Mouse (Mus musculus) liver, embryonic 11.5 days (tissue): ENCODE data around the gene Rrp12. TPM values are rescaled to one million over a fixed set of nuclear protein-coding genes. Genes with fewer than 3 reads are reported as not detected.
"Not testable (repeated sequence)": the region's sequence is repeated elsewhere in the genome, so short reads cannot be mapped to it uniquely, and the experiment has no call there.

Source experiments
- ATAC-seq: fragments of 200-750 bp; cut with Nextera tagmentation; replicated peaks from 2 replicates; pipeline ENCODE4 v1.8.0; 2017; ENCODE audit warnings: moderate number of reproducible peaks, mild to moderate bottlenecking, moderate TSS enrichment, moderate library complexity; ENCODE audit not compliant: low FRiP score
- DNase-seq: peaks from one replicate; pipeline ENCODE4 v3.0.0-alpha.2; 2017; ENCODE audit warnings: low spot score
- H3K27ac ChIP-seq: fragments of 300-500 bp; sonication (generic); 2 replicates; pipeline ENCODE4 v1.5.1; 2014; ENCODE audit warnings: mild to moderate bottlenecking, low read depth, low read length, control low read depth
- H3K27me3 ChIP-seq: fragments of 300-500 bp; sonication (generic); replicated peaks from 2 replicates; pipeline ENCODE4 v1.6.1; 2014; ENCODE audit warnings: low read length, mixed read lengths; ENCODE audit not compliant: control insufficient read depth, insufficient read depth
- H3K36me3 ChIP-seq: fragments of 300-500 bp; sonication (generic); 2 replicates; pipeline ENCODE4 v1.6.1; 2014; ENCODE audit warnings: mild to moderate bottlenecking, low read length, moderate library complexity, mixed read lengths; ENCODE audit not compliant: control insufficient read depth, insufficient read depth
- H3K4me1 ChIP-seq: fragments of 300-500 bp; sonication (generic); replicated peaks from 2 replicates; pipeline ENCODE4 v1.6.1; 2014; ENCODE audit warnings: low read length, mixed read lengths; ENCODE audit not compliant: control insufficient read depth, insufficient read depth
- H3K4me2 ChIP-seq: fragments of 300-500 bp; sonication (generic); 2 replicates; pipeline ENCODE4 v1.6.1; 2014; ENCODE audit warnings: mild to moderate bottlenecking, control low read depth, moderate library complexity
- H3K4me3 ChIP-seq: fragments of 300-500 bp; sonication (generic); 2 replicates; pipeline ENCODE4 v1.5.1; 2014; ENCODE audit warnings: low read depth, low read length, control low read depth
- H3K9ac ChIP-seq: fragments of 300-500 bp; sonication (generic); 2 replicates; pipeline ENCODE4 v1.6.1; 2014; ENCODE audit warnings: low read depth, low read length, control low read depth
- H3K9me3 ChIP-seq: fragments of 300-500 bp; sonication (generic); 2 replicates; pipeline ENCODE4 v1.6.1; 2016; ENCODE audit warnings: low read length, inconsistent platforms, mixed read lengths; ENCODE audit not compliant: control insufficient read depth
- WGBS: fragments of 180-500 bp; shearing (Covaris S2); extraction: QIAGEN DNeasy Blood & Tissue Kit; methylation state at CpG from one replicate; pipeline ENCODE4 v1.1.7; 2014; 5-methylcytosine and 5-hydroxymethylcytosine counted together
- polyA plus RNA-seq: library from polyadenylated mRNA; unstranded; fragments of >200 nt; fragmentation: Nextera tagmentation; extraction: Ambion mirVana; gene quantifications from 2 replicates; pipeline ENCODE4 v1.2.1, GENCODE M21; 2014

Rrp12 gene
- polyA plus RNA-seq, 1 experiment from 2014 or later: 29.5 TPM

GRCm38 (mm10) chr19:41866707-41867106 lies 29.3 kb downstream of the Rrp12 start:
- H3K4me3 ChIP-seq: no peak overlapping the region
- no peaks in the 10 kb centered on the region for H3K4me1 ChIP-seq
- no peaks in the 10 kb centered on the region for H3K27me3 ChIP-seq
- H3K27ac ChIP-seq: no peak overlapping the region
- H3K4me2 ChIP-seq: no peak overlapping the region
- DNase-seq (no peak), ATAC-seq (no peak)
- no peaks in the 10 kb centered on the region for H3K9me3 ChIP-seq
- peaks cover 48% of the 10 kb centered on the region for H3K36me3 ChIP-seq
- H3K9ac ChIP-seq: no peak overlapping the region
- WGBS: 92% methylated on average over 8 of the region's 8 CpGs

- peaks cover 8% of the 10 kb centered on the region; the same call in 1 of the 2 replicates for H3K36me3 ChIP-seq
- no peak overlapping the region for H3K4me2 ChIP-seq
- H3K9me3 ChIP-seq: no peaks in the 10 kb centered on the region
- no peak overlapping the region for H3K9ac ChIP-seq
- no peak overlapping the region for H3K27ac ChIP-seq
- no peak overlapping the region for H3K4me3 ChIP-seq
- no peak for ATAC-seq
- WGBS: 71% methylated on average over 3 of the region's 3 CpGs
- DNase-seq: no peak
- H3K27me3 ChIP-seq: no peaks in the 10 kb centered on the region
- peaks cover 12% of the 10 kb centered on the region for H3K4me1 ChIP-seq
Observed at GRCm38 (mm10) chr19:41857816-41858310, 38.1 kb downstream of the Rrp12 start.

- no peak overlapping the region for H3K27ac ChIP-seq
- peaks cover 16% of the 10 kb centered on the region for H3K4me1 ChIP-seq
- H3K9ac ChIP-seq: no peak overlapping the region; the same call in 1 of the 2 replicates
- H3K4me2 ChIP-seq: no peak overlapping the region
- no peaks in the 10 kb centered on the region for H3K9me3 ChIP-seq
- ATAC-seq (peak; percentile 39), DNase-seq (no peak)
- peaks cover 3% of the 10 kb centered on the region; the same call in 1 of the 2 replicates for H3K36me3 ChIP-seq
- 63% methylated on average over 5 of the region's 5 CpGs for WGBS
- H3K4me3 ChIP-seq: no peak overlapping the region
- H3K27me3 ChIP-seq: no peaks in the 10 kb centered on the region
Observed at GRCm38 (mm10) chr19:41857086-41857762, 38.7 kb downstream of the Rrp12 start.

GRCm38 (mm10) chr19:41852423-41852822 lies 43.5 kb downstream of the Rrp12 start:
- Histone ChIP-seq H3K4me3 (no peak overlapping the region), H3K27me3 (no peaks in the 10 kb centered on the region), H3K9me3 (no peaks in the 10 kb centered on the region), H3K36me3 (no peaks in the 10 kb centered on the region), H3K4me1 (peaks cover 17% of the 10 kb centered on the region), H3K9ac (no peak overlapping the region), H3K4me2 (no peak overlapping the region), H3K27ac (no peak overlapping the region)
- DNase-seq (no peak), ATAC-seq (no peak)
- 52% methylated on average over 4 of the region's 4 CpGs for WGBS

GRCm38 (mm10) chr19:41850719-41851543 lies 45.0 kb downstream of the Rrp12 start:
- Histone ChIP-seq H3K9me3 (no peaks in the 10 kb centered on the region), H3K4me1 (peaks cover 9% of the 10 kb centered on the region), H3K27ac (no peak overlapping the region; the same call in 1 of the 2 replicates), H3K9ac (no peak overlapping the region), H3K36me3 (no peaks in the 10 kb centered on the region), H3K4me3 (no peak overlapping the region), H3K27me3 (no peaks in the 10 kb centered on the region), H3K4me2 (no peak overlapping the region)
- WGBS: 45% methylated on average over 14 of the region's 14 CpGs
- ATAC-seq: no peak
- no peak for DNase-seq

GRCm38 (mm10) chr19:41850021-41850718 lies 45.8 kb downstream of the Rrp12 start:
- H3K4me1 ChIP-seq: peaks cover 13% of the 10 kb centered on the region
- WGBS: 50% methylated on average over 6 of the region's 6 CpGs
- H3K27me3 ChIP-seq: no peaks in the 10 kb centered on the region
- H3K4me3 ChIP-seq: no peak overlapping the region
- ATAC-seq (no peak), DNase-seq (no peak)
- no peak overlapping the region for H3K9ac ChIP-seq
- H3K36me3 ChIP-seq: no peaks in the 10 kb centered on the region
- H3K9me3 ChIP-seq: no peaks in the 10 kb centered on the region
- H3K27ac ChIP-seq: no peak overlapping the region
- H3K4me2 ChIP-seq: no peak overlapping the region

GRCm38 (mm10) chr19:41847992-41848851 lies 47.8 kb downstream of the Rrp12 start, which contains the start of gene Frat2:
Frat2 (minus strand) TSS chr19:41848132.
- Histone ChIP-seq H3K4me2 (peak within 1 kb of the TSS; percentile 98), H3K9ac (peak within 1 kb of the TSS; percentile 86), H3K4me1 (peaks cover 13% of the 10 kb centered on the region), H3K9me3 (no peaks in the 10 kb centered on the region), H3K4me3 (peak within 1 kb of the TSS; percentile 93), H3K36me3 (no peaks in the 10 kb centered on the region), H3K27me3 (no peaks in the 10 kb centered on the region), H3K27ac (peak within 1 kb of the TSS; percentile 93)
- peak; percentile 96 for DNase-seq
- peak; percentile 96 for ATAC-seq
- WGBS: under 1% methylated on average over 72 of the region's 72 CpGs

- H3K9ac ChIP-seq: peak overlapping the region; percentile 86
- not testable (repeated sequence) for H3K27me3 ChIP-seq, H3K36me3 ChIP-seq, H3K9me3 ChIP-seq
- H3K4me1 ChIP-seq: peaks cover 11% of the 10 kb centered on the region
- peak; percentile 44 for ATAC-seq
- H3K4me3 ChIP-seq: peak overlapping the region; percentile 93
- under 1% methylated on average over 53 of the region's 53 CpGs for WGBS
- H3K4me2 ChIP-seq: peak overlapping the region; percentile 98
- DNase-seq: peak; percentile 80
- peak overlapping the region; percentile 93 for H3K27ac ChIP-seq
Observed at GRCm38 (mm10) chr19:41847614-41847991, 48.4 kb downstream of the Rrp12 start.
